Mouse (Mus musculus) thymus, adult 2 months (tissue): Measurements from ENCODE around the gene Syndig1.

Experiments
- CTCF ChIP-seq: fragments of 200-500 bp; IDR thresholded peaks from 2 replicates; pipeline ENCODE4 v1.5.1; 2012; ENCODE audit warnings: mild to moderate bottlenecking, control low read depth, low read length, moderate library complexity, borderline replicate concordance; ENCODE audit not compliant: control insufficient read depth, poor library complexity, insufficient read depth; ENCODE audit errors: extremely low read depth
- POLR2A ChIP-seq: fragments of 200-500 bp; IDR thresholded peaks from 2 replicates; pipeline ENCODE4 v1.6.1; 2012; ENCODE audit warnings: mild to moderate bottlenecking, low read length, control low read depth, moderate library complexity; ENCODE audit not compliant: control insufficient read depth, poor library complexity, insufficient read depth; ENCODE audit errors: extremely low read depth

- TF ChIP-seq CTCF (no peak), POLR2A (no peak)
Measured at GRCm38 (mm10) chr2:149877954-149878353, 48.9 kb downstream of the Syndig1 start.
